Mouse (Mus musculus): Measurements from ENCODE around the gene Il18rap. TPM values are rescaled to one million over a fixed set of nuclear protein-coding genes. Genes with fewer than 3 reads are reported as not detected.
"Not testable (repeated sequence)": the region's sequence is repeated elsewhere in the genome, so short reads cannot be mapped to it uniquely, and the experiment has no call there.

The Il18rap gene
- total RNA-seq, 2 experiments from 2014 or later = 0.18 TPM; not detected in 1

- intact Hi-C loops (cut with DNase I; ENCODE audit: low total_unique reads) = no loop called here
- DNase-seq = no peak
Observed at GRCm38 (mm10) chr1:40529287-40529686, 14.1 kb downstream of the Il18rap start.

- intact Hi-C loops (cut with DNase I; ENCODE audit: low total_unique reads) = no loop called here
- DNase-seq = no peak
Observed at GRCm38 (mm10) chr1:40537577-40537976, 22.4 kb downstream of the Il18rap start.

- peak; percentile 20 for DNase-seq
- intact Hi-C loops (cut with DNase I; ENCODE audit: low total_unique reads) = loop anchor here (5.0 to 10.0 kb wide), 2 partner anchors 162 to 430 kb away; no protein-coding TSS in a partner anchor
Observed at GRCm38 (mm10) chr1:40544650-40545049, 29.5 kb downstream of the Il18rap start.

- intact Hi-C loops (cut with DNase I; ENCODE audit: low total_unique reads) = loop anchor here (10.0 kb wide), 1 partner anchor 432 kb away; no protein-coding TSS in a partner anchor
- DNase-seq = no peak
Observed at GRCm38 (mm10) chr1:40546645-40547044, 31.5 kb downstream of the Il18rap start.

GRCm38 (mm10) chr1:40547064-40547572 lies 32.0 kb downstream of the Il18rap start:
- intact Hi-C loops (cut with DNase I; ENCODE audit: low total_unique reads) = loop anchor here (10.0 kb wide), 1 partner anchor 432 kb away; no protein-coding TSS in a partner anchor
- no peak for DNase-seq

- DNase-seq = no peak
- intact Hi-C loops (cut with DNase I; ENCODE audit: low total_unique reads) = loop anchor here (10.0 kb wide), 1 partner anchor 433 kb away; no protein-coding TSS in a partner anchor
Observed at GRCm38 (mm10) chr1:40547762-40548161, 32.6 kb downstream of the Il18rap start.

- intact Hi-C loops (cut with DNase I; ENCODE audit: low total_unique reads) = no loop called here
Observed at GRCm38 (mm10) chr1:40569374-40569773, 54.2 kb downstream of the Il18rap start.

GRCm38 (mm10) chr1:40579784-40580183 lies 64.6 kb downstream of the Il18rap start, which contains the start of gene Slc9a4:
TSS of gene Slc9a4 (plus strand) at chr1:40580081.
- no peak for DNase-seq
- intact Hi-C loops (cut with DNase I; ENCODE audit: low total_unique reads) = loop anchor here (5.0 to 10.0 kb wide), 2 partner anchors 78 to 195 kb away; no protein-coding TSS in a partner anchor

More at GRCm38 (mm10) chr1:40569374-40569773, 54.2 kb downstream of the Il18rap start:
- no peak for DNase-seq

GRCm38 (mm10) chr1:40580269-40580668 lies 65.1 kb downstream of the Il18rap start:
- intact Hi-C loops (cut with DNase I; ENCODE audit: low total_unique reads) = loop anchor here (5.0 to 10.0 kb wide), 2 partner anchors 77 to 195 kb away; no protein-coding TSS in a partner anchor
- no peak for DNase-seq

GRCm38 (mm10) chr1:40586776-40587175 lies 71.6 kb downstream of the Il18rap start:
- intact Hi-C loops (cut with DNase I; ENCODE audit: low total_unique reads) = loop anchor here (10.0 kb wide), 1 partner anchor 188 kb away; no protein-coding TSS in a partner anchor
- DNase-seq = peak; percentile 22

- no peak for DNase-seq
- intact Hi-C loops (cut with DNase I; ENCODE audit: low total_unique reads) = no loop called here
Observed at GRCm38 (mm10) chr1:40590931-40591330, 75.8 kb downstream of the Il18rap start.

- intact Hi-C loops (cut with DNase I; ENCODE audit: low total_unique reads) = no loop called here
- DNase-seq = no peak
Observed at GRCm38 (mm10) chr1:40597822-40598221, 82.7 kb downstream of the Il18rap start.

GRCm38 (mm10) chr1:40599661-40600060 lies 84.5 kb downstream of the Il18rap start:
- DNase-seq; intact Hi-C loops (cut with DNase I; ENCODE audit: low total_unique reads): not testable (repeated sequence)

GRCm38 (mm10) chr1:40600394-40601327 lies 85.5 kb downstream of the Il18rap start:
- no peak for DNase-seq
- intact Hi-C loops (cut with DNase I; ENCODE audit: low total_unique reads) = no loop called here

Other genes with a start within 250 kb of the Il18rap start
- 1 to 10 TPM; 3.0 to 3.4 TPM for gene Il1rl2, start 190.8 kb upstream of the Il18rap start, total RNA-seq (2021)
- 1 to 10 TPM; 1.0 to 1.2 TPM for gene Il1rl1, start 85.8 kb upstream of the Il18rap start, total RNA-seq (2021)
- gene Il18r1, start 49.8 kb upstream of the Il18rap start, total RNA-seq (2021) = not detected
- gene Slc9a4, start 64.7 kb downstream of the Il18rap start, total RNA-seq (2021) = under 1 TPM; 0.11 to 0.21 TPM
- gene Slc9a2, start 165.2 kb downstream of the Il18rap start, total RNA-seq (2021) = 10 to 100 TPM; 19.5 to 20.8 TPM